8 mouse cellular contexts compared by ENCODE assay signal in genomic region chr19:36349487-36349955, GRCm38 (mm10). TPM values are rescaled to one million over a fixed set of nuclear protein-coding genes. Genes with fewer than 3 reads are reported as not detected.
DNase-seq lines count a peak whose midpoint lies in the region; ATAC-seq and TF ChIP-seq lines count a peak whose summit lies in the region.

No protein-coding gene starts in this region.

- no peak for TF ChIP-seq POLR2A in liver, adult 2 months (IDR thresholded peaks at IDR 0.05; ENCODE audit: extremely low read depth, insufficient read depth, low read length)

- peak overlapping the region; percentile 98 for H3K4me2 ChIP-seq in embryonic facial prominence, embryonic 13.5 days
- H3K4me2 ChIP-seq in kidney, embryonic 16.5 days (replicated peaks; ENCODE audit: low read depth, low read length): peak overlapping the region; percentile 100
- H3K4me2 ChIP-seq in neural tube, embryonic 13.5 days: peak overlapping the region; percentile 100

- peak overlapping the region; percentile 97 for H3K4me3 ChIP-seq in liver, adult 2 months (ENCODE audit: insufficient read depth, low read depth, low read length)
- H3K4me3 ChIP-seq in embryonic facial prominence, embryonic 13.5 days: peak overlapping the region; percentile 73
- H3K4me3 ChIP-seq in kidney, embryonic 16.5 days (ENCODE audit: low read length): peak overlapping the region; percentile 78
- H3K4me3 ChIP-seq in neural tube, embryonic 13.5 days: peak overlapping the region; percentile 77

- no peak for TF ChIP-seq CTCF in liver, adult 2 months (IDR thresholded peaks at IDR 0.05; ENCODE audit: low read depth, low read length)

- H3K36me3 ChIP-seq in liver, adult 2 months (ENCODE audit: control insufficient read depth, insufficient read depth, low read length): no peaks in the 10 kb centered on the region
- H3K36me3 ChIP-seq in embryonic facial prominence, embryonic 13.5 days: no peaks in the 10 kb centered on the region
- no peaks in the 10 kb centered on the region for H3K36me3 ChIP-seq in kidney, embryonic 16.5 days (ENCODE audit: insufficient read depth, low read length)
- no peaks in the 10 kb centered on the region for H3K36me3 ChIP-seq in neural tube, embryonic 13.5 days

- DNase-seq in liver, adult 2 months (ENCODE audit: extremely low read depth, low read depth, low spot score): no peak
- DNase-seq in liver: no peak
- DNase-seq in embryo, embryonic 10.5 days (ENCODE audit: low spot score): no peak
- no peak for DNase-seq in gastrocnemius, postnatal 4 days (ENCODE audit: low spot score in 2 of 2)
- DNase-seq in ovary, adult 18-20 months (ENCODE audit: low spot score): no peak

- no peaks in the 10 kb centered on the region for H3K27me3 ChIP-seq in liver, adult 2 months (ENCODE audit: control insufficient read depth, insufficient read depth, low read length)
- H3K27me3 ChIP-seq in embryonic facial prominence, embryonic 13.5 days: peaks cover 66% of the 10 kb centered on the region
- peaks cover 48% of the 10 kb centered on the region for H3K27me3 ChIP-seq in kidney, embryonic 16.5 days (ENCODE audit: insufficient read depth, low read length)
- H3K27me3 ChIP-seq in neural tube, embryonic 13.5 days: peaks cover 63% of the 10 kb centered on the region

- no peak for ATAC-seq in embryonic facial prominence, embryonic 13.5 days (ENCODE audit: insufficient number of reproducible peaks, insufficient read depth, low FRiP score, low TSS enrichment, low read depth)
- peak; percentile 44; the same call in 1 of the 2 replicates for ATAC-seq in kidney, embryonic 16.5 days (ENCODE audit: low FRiP score, low TSS enrichment)
- ATAC-seq in neural tube, embryonic 13.5 days (ENCODE audit: low read depth): no peak

- H3K27ac ChIP-seq in liver, adult 2 months (replicated peaks; ENCODE audit: insufficient read depth, low read depth, low read length): peak overlapping the region; percentile 97
- H3K27ac ChIP-seq in embryonic facial prominence, embryonic 13.5 days: no peak overlapping the region
- no peak overlapping the region for H3K27ac ChIP-seq in kidney, embryonic 16.5 days (ENCODE audit: low read length)
- H3K27ac ChIP-seq in neural tube, embryonic 13.5 days (replicated peaks): no peak overlapping the region

- 12% methylated on average over 15 of the region's 15 CpGs for WGBS in liver, adult 2 months
- WGBS in embryonic facial prominence, embryonic 13.5 days: 3% methylated on average over 15 of the region's 15 CpGs
- 2% methylated on average over 14 of the region's 15 CpGs for WGBS in kidney, embryonic 16.5 days
- 5% methylated on average over 15 of the region's 15 CpGs for WGBS in neural tube, embryonic 13.5 days

- no peaks in the 10 kb centered on the region for H3K9me3 ChIP-seq in embryonic facial prominence, embryonic 13.5 days
- no peaks in the 10 kb centered on the region for H3K9me3 ChIP-seq in kidney, embryonic 16.5 days (ENCODE audit: low read length)
- H3K9me3 ChIP-seq in neural tube, embryonic 13.5 days: no peaks in the 10 kb centered on the region

- H3K9ac ChIP-seq in liver, adult 2 months (ENCODE audit: low read depth, low read length): peak overlapping the region; percentile 99; the same call in 1 of the 2 replicates
- H3K9ac ChIP-seq in embryonic facial prominence, embryonic 13.5 days: peak overlapping the region; percentile 74
- H3K9ac ChIP-seq in kidney, embryonic 16.5 days (replicated peaks; ENCODE audit: low read length): peak overlapping the region; percentile 65
- H3K9ac ChIP-seq in neural tube, embryonic 13.5 days: peak overlapping the region; percentile 67

- H3K79me2 ChIP-seq in liver, adult 2 months (ENCODE audit: control insufficient read depth, insufficient read depth, low read length): peaks cover 22% of the 10 kb centered on the region; the same call in 1 of the 2 replicates

- peaks cover 5% of the 10 kb centered on the region; the same call in 1 of the 2 replicates for H3K4me1 ChIP-seq in liver, adult 2 months (ENCODE audit: control insufficient read depth, insufficient read depth, low read length)
- 0 out of 2 replicates have a peak, but pooled peaks cover 7% of the 10 kb centered on the region for H3K4me1 ChIP-seq in embryonic facial prominence, embryonic 13.5 days
- no peaks in the 10 kb centered on the region for H3K4me1 ChIP-seq in kidney, embryonic 16.5 days (ENCODE audit: insufficient read depth, low read length)
- peaks cover 12% of the 10 kb centered on the region for H3K4me1 ChIP-seq in neural tube, embryonic 13.5 days (replicated peaks)

RNA-seq across cellular contexts. Expression of gene Pcgf5, which starts 1.4 kb away (rescaled TPM):
- 13.8 and 14.2 TPM in 2 replicates for total RNA-seq in liver, adult 2 months (2014; rRNA removed)
- polyA plus RNA-seq in liver, adult 2 months (2012; rRNA removed): 3.1 and 3.9 TPM in 2 replicates
- 7.4 and 7.8 TPM in 2 replicates for polyA plus RNA-seq in embryonic facial prominence, embryonic 13.5 days (2015; fragmentation: Nextera tagmentation; extraction: Ambion mirVana)
- 6.9 and 9.2 TPM in 2 replicates for polyA plus RNA-seq in kidney, embryonic 16.5 days (2015; fragmentation: Nextera tagmentation; extraction: Ambion mirVana)
- 5.3 and 6.9 TPM in 2 replicates for polyA plus RNA-seq in neural tube, embryonic 13.5 days (2015; fragmentation: Nextera tagmentation; extraction: Ambion mirVana)
- total RNA-seq in gastrocnemius, postnatal 4 days (2021): 10 to 100 TPM; 14.1 to 17.2 TPM
